Mouse (Mus musculus) kidney, embryonic 16.5 days (tissue): ENCODE data around the gene Cog1. TPM values are rescaled to one million over a fixed set of nuclear protein-coding genes. Genes with fewer than 3 reads are reported as not detected.

Experiments used
- polyA plus RNA-seq: library from polyadenylated mRNA; unstranded; fragments of >200 nt; fragmentation: Nextera tagmentation; extraction: Ambion mirVana; gene quantifications from 2 replicates; pipeline ENCODE4 v1.2.1, GENCODE M21; 2015

The Cog1 gene
- polyA plus RNA-seq, 1 experiment from 2014 or later, result 25.1 TPM

Other genes with a start within 250 kb of the Cog1 start
- 0.36 and 0.47 TPM in 2 replicates for gene Sstr2, start 29.8 kb upstream of the Cog1 start, polyA plus RNA-seq
- gene Slc39a11, start 910 bp downstream of the Cog1 start, polyA plus RNA-seq, result 23.5 and 25.4 TPM in 2 replicates
- gene Fam104a, start 35.0 kb downstream of the Cog1 start, polyA plus RNA-seq, result 43.8 and 45.7 TPM in 2 replicates
- 23.7 and 27.6 TPM in 2 replicates for gene D11Wsu47e, start 35.2 kb downstream of the Cog1 start, polyA plus RNA-seq
- 1.3 and 1.4 TPM in 2 replicates for gene Cpsf4l, start 60.8 kb downstream of the Cog1 start, polyA plus RNA-seq
- gene Cdc42ep4, start 102.7 kb downstream of the Cog1 start, polyA plus RNA-seq, result 73.9 and 74.5 TPM in 2 replicates